Mouse (Mus musculus) hindbrain, embryonic 11.5 days (tissue): ENCODE measurements around the gene Gm19402. TPM values are rescaled to one million over a fixed set of nuclear protein-coding genes. Genes with fewer than 3 reads are reported as not detected.
A peak's percentile ranks its signal among the peaks of the same experiment; 100 is the strongest.

ENCODE experiments used
- ATAC-seq: fragments of 200-750 bp; cut with Nextera tagmentation; 2 replicates; pipeline ENCODE4 v1.8.0; 2017; ENCODE audit warnings: mild to moderate bottlenecking, moderate TSS enrichment, moderate library complexity; ENCODE audit not compliant: low FRiP score
- DNase-seq: peaks from one replicate; pipeline ENCODE4 v3.0.0-alpha.2; 2015; ENCODE audit warnings: low spot score
- H3K27ac ChIP-seq: fragments of 300-500 bp; sonication (generic); 2 replicates; pipeline ENCODE4 v1.5.1; 2014; ENCODE audit warnings: mild to moderate bottlenecking, low read depth, low read length
- H3K27me3 ChIP-seq: fragments of 300-500 bp; sonication (generic); 2 replicates; pipeline ENCODE4 v1.6.1; 2014; ENCODE audit warnings: mild to moderate bottlenecking, low read length, moderate library complexity, mixed read lengths; ENCODE audit not compliant: control insufficient read depth, insufficient read depth
- H3K36me3 ChIP-seq: fragments of 300-500 bp; sonication (generic); 2 replicates; pipeline ENCODE4 v1.6.1; 2014; ENCODE audit warnings: mild to moderate bottlenecking, low read length, moderate library complexity, mixed read lengths; ENCODE audit not compliant: control insufficient read depth, insufficient read depth
- H3K4me1 ChIP-seq: fragments of 300-500 bp; sonication (generic); replicated peaks from 2 replicates; pipeline ENCODE4 v1.6.1; 2014; ENCODE audit warnings: low read length, mixed read lengths; ENCODE audit not compliant: control insufficient read depth, insufficient read depth
- H3K4me2 ChIP-seq: fragments of 300-500 bp; sonication (generic); replicated peaks from 2 replicates; pipeline ENCODE4 v1.6.1; 2014; ENCODE audit warnings: mild to moderate bottlenecking, low read depth, low read length
- H3K4me3 ChIP-seq: fragments of 300-500 bp; sonication (generic); 2 replicates; pipeline ENCODE4 v1.5.1; 2014; ENCODE audit warnings: low read depth, low read length
- H3K9ac ChIP-seq: fragments of 300-500 bp; sonication (generic); 2 replicates; pipeline ENCODE4 v1.6.1; 2014; ENCODE audit warnings: low read depth, low read length
- H3K9me3 ChIP-seq: fragments of 300-500 bp; sonication (generic); 2 replicates; pipeline ENCODE4 v1.6.1; 2016; ENCODE audit warnings: low read length; ENCODE audit not compliant: control insufficient read depth
- WGBS: fragments of 180-500 bp; shearing (Covaris S2); extraction: QIAGEN DNeasy Blood & Tissue Kit; methylation state at CpG from one replicate; pipeline ENCODE4 v1.1.7; 2014; 5-methylcytosine and 5-hydroxymethylcytosine counted together
- polyA plus RNA-seq: library from polyadenylated mRNA; unstranded; fragments of >200 nt; fragmentation: Nextera tagmentation; extraction: Ambion mirVana; gene quantifications from 2 replicates; pipeline ENCODE4 v1.2.1, GENCODE M21; 2014

Gene Gm19402
- polyA plus RNA-seq, 1 experiment from 2014 or later: not detected

DNA sequence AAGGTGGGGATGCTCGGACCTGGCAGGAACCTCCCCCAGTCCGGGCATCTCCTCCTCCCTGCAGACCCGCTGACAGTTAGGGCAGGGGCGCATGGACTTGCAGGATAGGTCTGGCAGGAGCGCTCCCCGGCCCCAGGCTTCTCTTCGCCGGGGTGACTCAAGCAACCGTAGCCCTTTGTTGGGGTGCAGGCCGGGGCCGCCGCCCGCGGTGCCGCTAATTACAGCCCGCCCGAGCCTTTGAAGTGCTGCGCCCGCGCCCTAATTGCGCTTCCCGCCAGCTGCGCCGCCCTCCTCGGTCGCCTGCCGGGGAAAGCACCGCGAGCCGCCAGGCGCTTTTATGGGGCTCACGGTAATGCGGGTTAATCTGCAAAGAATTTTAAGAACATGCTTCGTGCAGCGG lies 13.0 kb downstream of the Gm19402 start:
- peak; percentile 48 for DNase-seq
- no peak overlapping the region for H3K9ac ChIP-seq
- 0% methylated on average over 35 of the region's 35 CpGs for WGBS
- peak overlapping the region; percentile 28 for H3K4me3 ChIP-seq
- H3K27ac ChIP-seq: no peak overlapping the region
- ATAC-seq: peak; percentile 17; the same call in 1 of the 2 replicates
- peak overlapping the region; percentile 56 for H3K4me2 ChIP-seq
- H3K36me3 ChIP-seq: no peaks in the 10 kb centered on the region
- no peaks in the 10 kb centered on the region for H3K9me3 ChIP-seq
- H3K27me3 ChIP-seq: peaks cover 20% of the 10 kb centered on the region
- H3K4me1 ChIP-seq: no peaks in the 10 kb centered on the region; the same call in 1 of the 2 replicates

DNA sequence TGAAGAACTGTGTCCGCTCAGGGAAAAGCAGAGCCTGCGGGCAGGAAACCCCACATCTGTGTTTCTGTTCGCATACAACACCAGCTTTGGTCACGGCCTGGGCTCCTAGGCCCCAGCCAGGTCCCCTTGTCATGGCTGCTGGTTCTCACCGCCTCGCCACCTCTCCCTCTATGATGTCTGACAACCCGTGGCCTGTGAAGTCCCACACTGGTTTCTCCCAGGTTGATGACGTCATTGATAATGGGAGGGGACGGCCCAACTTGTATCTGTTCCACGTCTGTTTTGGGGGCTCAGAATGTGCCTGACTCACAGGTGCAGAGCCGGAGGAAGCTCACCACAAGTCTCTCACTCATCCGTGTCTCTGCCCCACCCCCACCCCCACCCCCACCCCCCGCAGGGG lies 16.8 kb downstream of the Gm19402 start:
- 49% methylated on average over 13 of the region's 13 CpGs for WGBS
- Histone ChIP-seq H3K27me3 (peaks cover 18% of the 10 kb centered on the region), H3K36me3 (no peaks in the 10 kb centered on the region), H3K9ac (no peak overlapping the region), H3K27ac (no peak overlapping the region), H3K4me1 (no peaks in the 10 kb centered on the region; the same call in 1 of the 2 replicates), H3K9me3 (no peaks in the 10 kb centered on the region), H3K4me3 (no peak overlapping the region), H3K4me2 (no peak overlapping the region)
- ATAC-seq (no peak), DNase-seq (no peak)

DNA sequence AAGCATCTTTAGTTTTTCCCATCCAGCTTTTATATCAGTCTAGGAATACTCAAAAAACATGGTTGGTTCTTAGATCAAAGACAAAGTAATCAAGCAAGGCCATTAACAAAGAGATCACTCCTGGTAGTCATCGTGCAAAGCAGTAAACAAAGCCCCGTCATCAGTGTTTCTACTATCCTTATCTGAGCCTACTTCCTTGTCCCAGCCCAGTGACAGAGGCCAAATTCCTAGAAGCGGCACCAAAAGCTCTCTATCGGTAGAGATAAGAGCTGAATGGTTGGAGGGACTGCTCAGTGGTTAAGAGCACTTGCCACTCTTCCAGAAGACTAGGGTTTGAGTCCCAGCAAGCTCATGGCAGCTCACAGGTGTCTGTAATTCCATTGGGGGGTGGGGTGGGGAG lies 19.0 kb downstream of the Gm19402 start:
- Histone ChIP-seq H3K36me3 (no peaks in the 10 kb centered on the region), H3K4me2 (no peak overlapping the region), H3K27me3 (no peaks in the 10 kb centered on the region; the same call in 1 of the 2 replicates), H3K9me3 (no peaks in the 10 kb centered on the region), H3K4me1 (no peaks in the 10 kb centered on the region), H3K27ac (no peak overlapping the region), H3K9ac (no peak overlapping the region), H3K4me3 (no peak overlapping the region)
- DNase-seq: no peak
- ATAC-seq: no peak
- WGBS: 82% methylated on average over 4 of the region's 4 CpGs

DNA sequence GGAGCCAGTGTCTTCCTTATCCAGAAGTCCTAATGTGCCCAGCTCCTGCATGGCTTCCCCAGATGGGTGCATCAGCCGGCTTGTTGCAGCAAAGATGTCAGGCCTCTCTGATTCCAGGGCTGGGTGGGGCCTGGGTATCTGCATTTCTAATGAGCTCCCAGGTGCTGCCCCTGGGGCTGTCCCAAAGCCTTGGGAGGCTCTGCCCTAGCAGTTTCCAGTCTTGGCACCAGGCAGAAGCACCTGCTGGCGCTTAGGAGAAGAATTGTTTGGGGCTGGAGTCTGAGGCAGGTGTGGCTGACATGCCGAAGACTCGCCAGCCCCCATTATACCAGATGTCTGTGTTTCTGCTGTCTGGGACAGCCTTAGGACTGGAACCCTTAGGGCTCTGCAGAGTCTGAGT lies 19.8 kb downstream of the Gm19402 start:
- Histone ChIP-seq H3K4me3 (no peak overlapping the region), H3K9me3 (no peaks in the 10 kb centered on the region), H3K9ac (no peak overlapping the region), H3K27me3 (no peaks in the 10 kb centered on the region; the same call in 1 of the 2 replicates), H3K4me1 (no peaks in the 10 kb centered on the region), H3K4me2 (no peak overlapping the region), H3K36me3 (no peaks in the 10 kb centered on the region), H3K27ac (no peak overlapping the region)
- DNase-seq (no peak), ATAC-seq (no peak)
- WGBS: 75% methylated on average over 4 of the region's 4 CpGs

DNA sequence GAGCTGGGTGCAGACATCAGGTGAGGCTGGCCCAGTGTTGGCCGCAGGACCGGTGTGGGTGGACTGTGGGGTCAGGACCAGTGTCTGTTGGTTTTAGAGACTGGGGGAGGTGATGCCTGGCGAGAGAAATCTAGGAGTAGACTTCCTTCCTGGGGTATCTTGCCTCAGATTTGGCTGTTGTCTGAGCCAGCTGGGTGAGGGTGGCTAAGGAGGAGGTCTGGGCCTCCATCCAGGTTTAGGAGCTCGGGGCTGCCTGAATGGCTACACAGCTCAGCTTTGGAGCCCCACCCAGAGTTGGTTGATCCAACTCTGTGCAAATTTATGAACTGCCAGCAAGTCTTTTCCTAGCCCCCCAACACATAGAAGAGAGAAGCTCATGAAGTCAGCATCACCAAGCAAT lies 23.2 kb downstream of the Gm19402 start:
- WGBS: 92% methylated on average over 4 of the region's 4 CpGs
- Histone ChIP-seq H3K9ac (no peak overlapping the region), H3K9me3 (no peaks in the 10 kb centered on the region), H3K4me2 (no peak overlapping the region), H3K27ac (no peak overlapping the region), H3K36me3 (no peaks in the 10 kb centered on the region), H3K4me3 (no peak overlapping the region), H3K27me3 (no peaks in the 10 kb centered on the region; the same call in 1 of the 2 replicates), H3K4me1 (no peaks in the 10 kb centered on the region)
- DNase-seq: no peak
- ATAC-seq: no peak

DNA sequence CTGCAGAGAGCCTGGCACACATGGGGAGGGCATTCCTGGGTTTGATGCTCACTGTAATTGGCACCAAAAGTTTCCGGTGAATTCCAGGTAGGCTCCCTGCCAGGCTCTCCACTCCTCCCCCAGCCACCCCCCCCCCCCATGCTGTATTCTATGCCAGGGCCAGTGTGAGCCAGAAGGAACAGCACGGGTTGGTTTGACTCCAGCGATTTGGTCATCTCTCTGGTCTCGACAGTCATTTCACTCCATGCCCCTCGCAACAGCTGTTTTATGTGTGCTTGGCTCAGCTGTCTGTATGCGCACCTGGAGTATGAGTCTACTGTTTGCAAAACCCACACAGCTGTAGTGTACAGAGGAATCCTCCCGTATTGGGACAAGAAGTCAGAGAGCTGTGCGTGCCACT lies 24.2 kb downstream of the Gm19402 start:
- no peak overlapping the region for H3K4me2 ChIP-seq
- DNase-seq (no peak), ATAC-seq (no peak)
- WGBS: 85% methylated on average over 8 of the region's 8 CpGs
- H3K36me3 ChIP-seq: no peaks in the 10 kb centered on the region
- no peak overlapping the region for H3K9ac ChIP-seq
- H3K9me3 ChIP-seq: no peaks in the 10 kb centered on the region
- no peaks in the 10 kb centered on the region; the same call in 1 of the 2 replicates for H3K27me3 ChIP-seq
- H3K27ac ChIP-seq: no peak overlapping the region
- no peak overlapping the region for H3K4me3 ChIP-seq
- no peaks in the 10 kb centered on the region for H3K4me1 ChIP-seq

DNA sequence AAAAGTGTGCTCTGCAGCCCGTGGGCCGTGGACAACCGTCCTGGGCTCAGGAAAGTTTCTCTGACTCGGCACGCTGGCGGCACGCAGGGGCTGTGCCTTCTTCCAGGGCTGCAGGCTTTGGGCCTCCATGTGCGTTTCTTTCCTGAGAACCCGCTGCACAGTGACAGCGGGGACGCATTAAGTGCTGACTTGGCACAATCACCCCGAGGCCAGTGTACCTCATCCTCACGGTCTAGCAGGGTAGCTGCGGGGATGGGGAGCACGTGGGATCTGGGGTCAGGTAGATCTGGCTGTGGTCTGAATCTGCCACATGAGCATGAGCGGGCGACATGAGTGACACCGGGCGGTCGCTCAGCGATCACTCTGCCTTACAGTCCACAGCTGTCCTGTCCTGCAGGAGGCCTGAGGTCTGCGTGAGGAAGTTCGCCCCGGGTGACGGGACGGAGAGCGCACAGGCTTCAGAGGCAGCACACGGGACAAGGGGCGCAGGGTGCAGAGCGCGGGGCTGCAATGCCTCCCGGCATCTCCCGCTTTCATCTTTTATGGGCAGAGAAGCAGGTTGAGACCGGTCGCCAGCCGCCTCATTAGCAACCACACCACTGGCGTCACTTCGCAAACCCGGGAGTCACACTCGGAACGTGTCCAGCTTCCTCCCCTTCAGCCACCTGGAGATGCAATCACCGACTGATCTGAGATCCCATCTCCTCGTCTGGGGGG lies 26.4 kb downstream of the Gm19402 start:
- no peak for DNase-seq
- Histone ChIP-seq H3K9me3 (no peaks in the 10 kb centered on the region), H3K27ac (no peak overlapping the region), H3K4me3 (no peak overlapping the region), H3K27me3 (no peaks in the 10 kb centered on the region; the same call in 1 of the 2 replicates), H3K4me2 (no peak overlapping the region), H3K9ac (no peak overlapping the region), H3K4me1 (no peaks in the 10 kb centered on the region), H3K36me3 (no peaks in the 10 kb centered on the region)
- ATAC-seq: no peak
- WGBS: 49% methylated on average over 43 of the region's 43 CpGs

DNA sequence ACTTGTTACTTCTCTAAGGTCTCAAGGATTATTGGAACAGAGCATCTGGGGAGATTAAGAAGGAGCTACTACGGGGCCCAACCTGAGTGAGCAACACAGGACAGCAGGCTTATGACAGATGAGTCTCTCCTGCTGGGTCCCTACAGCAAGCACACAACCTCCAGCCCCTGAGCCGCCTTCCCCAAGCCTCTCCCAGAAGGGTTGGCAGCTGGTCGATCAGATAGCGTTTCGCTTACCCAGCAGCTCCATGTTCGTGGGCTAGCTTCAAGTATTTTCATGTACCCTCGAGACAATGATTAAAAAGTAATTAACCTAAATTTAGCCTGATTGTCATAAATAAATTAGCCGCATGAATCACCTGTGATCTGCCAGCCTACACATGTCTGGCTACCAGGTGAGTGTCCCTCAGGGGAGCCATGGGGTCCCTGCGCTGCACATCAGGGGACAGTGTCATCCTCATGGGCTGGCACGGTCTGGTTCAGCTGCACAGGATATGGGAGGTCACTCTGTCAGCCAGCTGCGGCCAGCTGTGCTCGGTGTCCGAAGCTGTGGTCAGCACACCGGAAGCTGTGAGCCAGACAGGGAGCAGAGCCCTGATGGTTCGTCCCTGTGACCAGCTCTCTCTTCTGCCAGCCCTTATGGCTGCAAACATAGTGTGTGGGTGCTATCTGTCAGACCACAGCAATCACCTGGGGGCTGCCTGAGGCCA lies 32.1 kb downstream of the Gm19402 start:
- no peaks in the 10 kb centered on the region for H3K27me3 ChIP-seq
- H3K4me1 ChIP-seq: no peaks in the 10 kb centered on the region
- ATAC-seq (no peak), DNase-seq (no peak)
- no peaks in the 10 kb centered on the region for H3K36me3 ChIP-seq
- H3K4me3 ChIP-seq: no peak overlapping the region
- no peak overlapping the region for H3K9ac ChIP-seq
- WGBS: 78% methylated on average over 15 of the region's 15 CpGs
- H3K9me3 ChIP-seq: no peaks in the 10 kb centered on the region
- H3K4me2 ChIP-seq: no peak overlapping the region
- no peak overlapping the region for H3K27ac ChIP-seq

DNA sequence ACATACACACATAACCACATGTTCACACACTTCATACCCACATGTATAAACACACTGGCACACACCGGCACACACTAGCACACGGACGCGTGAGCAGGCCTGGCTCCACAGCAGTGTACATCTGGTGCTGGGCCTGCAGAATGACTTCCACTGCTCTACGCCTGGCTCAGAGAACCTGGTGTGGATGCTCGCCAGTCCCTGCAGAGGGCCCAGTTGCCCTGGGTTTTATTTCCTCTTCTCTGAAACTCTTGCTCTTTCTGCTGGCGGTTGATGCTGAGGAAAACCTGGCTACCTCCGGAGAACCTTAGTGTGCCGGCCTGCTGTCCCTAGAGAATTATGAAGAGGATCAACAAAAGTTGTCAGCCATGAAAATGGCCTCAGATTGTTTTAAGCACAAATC lies 38.5 kb downstream of the Gm19402 start:
- Histone ChIP-seq H3K36me3 (no peaks in the 10 kb centered on the region), H3K27ac (no peak overlapping the region), H3K9ac (no peak overlapping the region), H3K27me3 (no peaks in the 10 kb centered on the region), H3K4me3 (no peak overlapping the region), H3K4me1 (no peaks in the 10 kb centered on the region), H3K9me3 (no peaks in the 10 kb centered on the region), H3K4me2 (no peak overlapping the region)
- 86% methylated on average over 9 of the region's 9 CpGs for WGBS
- DNase-seq (no peak), ATAC-seq (no peak)
